Mouse (Mus musculus) lung, postnatal 0 days (tissue): ENCODE measurements around the gene Gpc6.

ENCODE experiments used
- CTCF ChIP-seq: IDR thresholded peaks from 2 replicates; pipeline ENCODE4 v1.5.1; 2016; ENCODE audit warnings: antibody characterized with exemption, mild to moderate bottlenecking
- EP300 ChIP-seq: IDR thresholded peaks from 2 replicates; pipeline ENCODE4 v1.6.1; 2016; ENCODE audit warnings: antibody characterized with exemption, mild to moderate bottlenecking, control low read depth

DNA sequence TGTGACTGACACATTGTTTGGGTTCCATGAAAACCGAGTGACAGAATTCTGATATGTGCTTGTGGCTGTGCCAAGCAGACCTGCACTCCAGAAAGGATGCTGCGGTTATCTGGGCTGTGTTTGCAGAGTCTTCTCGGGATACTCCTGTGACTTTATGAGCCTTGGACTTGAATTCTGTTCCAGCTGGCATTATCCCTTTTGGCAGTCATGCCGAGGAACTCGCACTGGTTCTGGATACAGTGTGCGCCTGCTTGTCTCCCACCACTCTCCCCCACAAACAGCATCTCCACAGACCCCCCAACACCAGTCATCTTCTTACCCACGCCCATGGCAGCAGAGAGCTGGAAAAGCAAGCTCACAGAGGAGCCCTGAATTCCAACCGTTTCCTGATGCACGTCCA lies 1084.4 kb downstream of the Gpc6 start:
- TF ChIP-seq CTCF = no peak
- no peak for TF ChIP-seq EP300
